Mouse (Mus musculus) right cerebral cortex, postnatal 4 days (tissue): ENCODE results near the gene Mei1.

Experiments used
- DNase-seq: peaks from one replicate; pipeline ENCODE4 v3.0.0-alpha.2; 2022

Mei1 gene

DNA sequence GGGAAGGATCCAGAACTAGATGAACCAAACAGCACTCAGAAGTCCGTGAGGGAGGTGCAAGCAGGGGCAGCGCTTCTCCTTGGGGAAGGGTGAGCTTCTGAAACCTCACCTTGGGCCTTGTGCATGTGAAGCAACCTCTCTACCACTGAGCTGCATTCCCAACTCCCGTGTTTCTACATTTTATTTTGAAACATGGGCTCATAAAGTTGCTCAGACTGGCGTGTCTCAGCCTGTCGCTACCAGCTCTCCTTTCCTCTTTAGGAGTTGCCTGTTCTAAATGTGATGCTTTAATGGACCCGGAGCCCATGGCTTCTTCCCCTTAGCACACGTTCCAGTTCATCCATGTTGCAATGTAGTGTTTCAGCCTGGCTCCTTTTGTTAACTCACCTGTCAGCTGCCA is 82.6 kb downstream of the Mei1 start:
- DNase-seq: no peak

- DNase-seq: no peak
Measured at GRCm38 (mm10) chr15:82156298-82156697, 86.5 kb downstream of the Mei1 start.

DNA sequence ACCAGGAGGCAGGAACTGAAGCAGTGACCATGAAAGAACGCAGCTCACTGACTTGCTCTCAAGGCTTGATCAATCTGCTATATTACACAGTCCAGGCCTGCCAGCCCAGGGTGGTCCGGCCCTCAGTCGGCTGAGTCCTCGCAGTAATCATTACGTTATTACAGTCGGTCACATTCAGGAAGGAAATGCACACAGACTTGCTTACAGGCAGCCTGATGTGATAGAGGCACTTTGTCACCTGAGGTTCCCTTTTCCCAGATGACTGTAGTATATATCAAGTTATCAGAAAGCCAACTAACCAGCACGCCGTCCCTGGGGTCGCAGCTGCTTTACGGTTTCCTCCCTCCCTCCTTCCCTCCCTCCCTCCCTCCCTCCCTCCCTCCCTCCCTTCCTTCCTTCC is 87.1 kb downstream of the Mei1 start:
- no peak for DNase-seq

- DNase-seq: no peak
Measured at GRCm38 (mm10) chr15:82158243-82159035, 88.6 kb downstream of the Mei1 start.

- no peak for DNase-seq
Measured at GRCm38 (mm10) chr15:82159471-82159870, 89.7 kb downstream of the Mei1 start.

DNA sequence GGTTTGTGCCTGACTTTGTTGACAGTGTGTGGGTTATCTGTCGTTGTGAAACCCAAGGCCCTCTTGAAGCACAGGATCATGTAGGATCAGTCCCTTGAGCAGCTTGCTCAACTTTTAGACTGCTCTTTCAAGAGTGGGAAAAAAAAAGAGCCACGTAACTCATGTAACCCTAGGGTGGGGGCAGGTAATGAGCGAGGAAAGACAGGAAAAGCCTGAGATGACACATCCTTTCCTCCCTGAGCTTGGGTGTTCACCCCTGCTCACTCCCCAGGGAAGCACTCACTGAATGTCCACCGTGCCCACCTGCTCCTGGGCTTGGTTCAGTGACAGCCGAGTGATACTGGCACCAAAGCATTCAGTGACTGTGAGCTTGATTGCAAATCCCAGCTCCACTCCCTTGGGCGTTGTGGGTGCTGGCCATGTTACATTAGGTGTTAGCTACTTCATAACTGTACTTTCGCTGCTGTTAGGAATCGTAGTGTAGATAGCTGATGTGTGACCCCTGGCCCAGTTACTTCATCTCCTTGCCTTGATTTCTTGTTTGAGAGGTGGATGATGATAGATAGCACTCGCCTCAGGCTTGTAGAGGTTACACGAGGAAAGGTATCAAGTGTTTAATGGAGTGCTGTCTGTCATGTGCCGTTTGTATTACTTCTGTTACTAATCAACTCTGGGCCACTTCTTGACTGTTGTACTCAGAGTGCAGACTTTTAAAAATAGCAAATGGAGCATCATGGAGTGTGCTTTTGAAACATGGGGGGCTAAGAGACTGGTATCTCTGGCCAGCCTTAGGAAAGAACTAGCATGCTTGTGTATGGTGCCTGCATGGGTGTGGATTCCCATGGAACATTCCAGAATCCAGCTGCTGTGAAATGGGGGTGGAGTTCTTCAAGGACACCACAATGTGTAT is 91.2 kb downstream of the Mei1 start:
- DNase-seq: no peak

DNA sequence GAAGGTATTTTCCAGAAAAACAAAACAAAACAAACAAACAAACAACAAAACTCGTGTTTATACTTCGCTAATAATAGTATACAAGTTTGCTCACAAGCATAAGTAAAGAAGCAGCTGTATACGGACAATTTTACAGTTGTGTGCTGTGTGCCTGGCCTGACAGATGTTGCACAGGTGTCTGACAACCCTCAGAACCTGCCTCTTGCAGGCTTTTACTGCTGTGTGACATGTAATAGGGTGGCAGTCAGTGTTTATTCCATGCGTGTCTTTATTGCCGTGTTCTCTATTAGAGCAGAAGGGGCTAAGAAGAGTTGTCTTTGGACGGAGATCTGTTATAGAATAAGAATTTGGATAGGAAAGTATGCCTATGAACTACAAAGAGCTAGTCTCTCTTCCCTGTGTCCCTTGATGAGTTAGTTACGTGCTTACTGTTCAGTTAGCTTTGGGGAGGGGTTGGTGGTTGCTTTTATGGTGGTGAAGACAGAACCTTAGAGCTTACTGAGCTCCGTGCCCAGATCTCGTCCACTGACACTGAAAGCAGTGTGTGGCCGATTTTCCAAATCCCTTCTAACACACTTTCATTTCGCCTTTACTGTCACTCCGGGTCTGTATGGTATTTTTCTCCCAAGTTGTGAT is 92.3 kb downstream of the Mei1 start:
- DNase-seq: no peak

DNA sequence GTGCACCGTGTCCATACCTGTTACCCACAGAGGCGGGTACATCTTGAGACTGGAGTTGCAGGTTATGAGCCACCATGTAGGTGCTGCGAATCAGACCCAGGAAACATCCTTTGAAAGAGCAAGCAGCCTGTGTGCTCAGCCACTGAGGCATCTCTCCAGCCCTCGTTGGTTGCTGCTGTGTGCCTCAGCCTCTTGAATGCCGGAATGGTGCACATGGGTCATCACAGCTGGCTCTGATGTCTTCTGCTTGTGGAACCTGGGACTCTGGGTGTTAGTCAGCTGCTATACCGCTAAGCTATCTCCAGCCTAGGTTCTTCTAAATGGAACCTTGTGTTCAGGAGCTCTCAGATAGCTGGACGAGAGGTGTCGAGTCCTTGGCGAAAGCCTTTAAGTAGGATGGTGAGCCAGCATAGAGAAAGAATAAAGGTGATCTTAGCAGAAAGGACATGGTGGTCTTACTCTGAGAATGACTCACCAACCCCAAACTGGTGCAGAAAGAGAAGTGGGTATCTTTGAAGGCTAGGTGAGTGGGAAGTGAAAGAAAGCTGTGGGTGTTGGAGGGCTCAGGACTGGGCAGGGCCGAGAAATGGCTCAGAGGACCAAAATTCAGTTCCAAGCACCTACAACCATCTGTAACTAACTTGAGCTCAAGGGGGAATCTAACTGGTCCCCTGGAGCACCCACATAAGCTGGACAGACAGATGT is 93.7 kb downstream of the Mei1 start:
- DNase-seq: no peak

- DNase-seq: no peak
Measured at GRCm38 (mm10) chr15:82164061-82164399, 94.2 kb downstream of the Mei1 start.

DNA sequence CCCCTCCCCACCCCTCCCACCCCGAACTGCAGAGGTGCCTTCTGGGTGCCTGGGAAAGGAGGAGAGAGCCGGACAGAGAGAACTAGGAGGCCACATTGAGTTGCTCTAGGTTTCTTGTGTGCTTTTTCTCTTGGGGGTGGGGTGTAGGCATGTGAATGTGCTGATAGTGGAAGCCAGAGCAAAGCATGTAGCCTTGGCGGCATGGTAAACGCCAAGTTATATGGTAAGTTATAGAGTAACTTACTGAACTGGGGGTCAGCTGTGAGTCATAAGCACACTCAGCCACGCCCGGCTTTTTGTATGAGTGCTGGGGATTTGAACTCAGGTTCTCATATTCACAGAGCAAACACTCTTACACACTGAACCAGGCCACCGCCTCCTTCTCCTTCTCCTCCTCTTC is 94.7 kb downstream of the Mei1 start:
- DNase-seq: no peak

- peak; percentile 85 for DNase-seq
Measured at GRCm38 (mm10) chr15:82165332-82166239, 95.8 kb downstream of the Mei1 start.

- DNase-seq: no peak
Measured at GRCm38 (mm10) chr15:82166240-82167100, 96.7 kb downstream of the Mei1 start.

GRCm38 (mm10) chr15:82167201-82168168 is 97.7 kb downstream of the Mei1 start:
- DNase-seq: no peak

- DNase-seq: no peak
Measured at GRCm38 (mm10) chr15:82169671-82170070, 99.9 kb downstream of the Mei1 start.

DNA sequence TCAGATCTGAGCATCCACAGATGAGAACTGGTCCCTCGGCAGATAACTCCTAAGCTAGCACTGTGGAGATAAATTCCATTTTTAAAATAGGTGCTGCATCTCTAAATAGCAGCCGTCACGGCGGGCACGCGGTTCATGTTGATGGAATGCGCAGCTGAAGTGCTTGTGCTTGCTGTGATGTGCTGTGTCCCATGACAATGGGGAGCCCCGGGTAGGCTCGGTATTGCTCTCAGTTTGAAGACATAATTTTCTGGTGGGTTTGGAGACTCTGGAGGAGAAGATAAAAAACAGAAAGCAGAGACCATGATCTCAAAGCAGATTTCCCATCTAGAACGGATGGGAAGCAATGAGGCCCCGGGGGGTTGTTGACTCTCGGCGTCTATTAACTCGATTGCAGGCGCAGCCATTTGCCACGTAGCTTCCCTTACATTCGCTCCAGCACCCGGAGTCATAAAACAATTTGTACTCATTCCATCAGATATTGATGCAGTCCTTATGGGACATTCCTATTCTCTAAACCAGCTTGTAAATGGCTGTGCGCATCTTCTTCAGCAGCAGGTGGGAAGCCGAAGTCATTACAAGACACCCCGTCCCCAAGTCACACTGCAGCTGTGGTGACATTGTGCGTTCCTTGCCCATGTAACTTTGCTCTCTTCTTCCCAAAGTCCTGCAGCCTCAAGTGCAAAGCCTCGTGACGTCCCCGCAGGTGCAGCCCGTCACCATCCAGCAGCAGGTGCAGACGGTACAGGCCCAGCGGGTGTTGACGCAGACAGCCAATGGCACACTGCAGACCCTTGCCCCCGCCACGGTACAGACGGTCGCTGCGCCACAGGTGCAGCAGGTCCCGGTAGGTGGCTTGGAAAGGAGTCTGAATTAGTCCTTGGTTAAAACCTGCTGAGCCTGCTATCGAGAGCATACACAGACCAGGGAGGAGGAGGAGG is 100.9 kb downstream of the Mei1 start:
- DNase-seq: no peak

- no peak for DNase-seq
Measured at GRCm38 (mm10) chr15:82172648-82173047, 102.9 kb downstream of the Mei1 start.

- no peak for DNase-seq
Measured at GRCm38 (mm10) chr15:82175091-82175490, 105.3 kb downstream of the Mei1 start.
